Comparison of ENCODE assay signal across 8 mouse cellular contexts in the genomic region with DNA sequence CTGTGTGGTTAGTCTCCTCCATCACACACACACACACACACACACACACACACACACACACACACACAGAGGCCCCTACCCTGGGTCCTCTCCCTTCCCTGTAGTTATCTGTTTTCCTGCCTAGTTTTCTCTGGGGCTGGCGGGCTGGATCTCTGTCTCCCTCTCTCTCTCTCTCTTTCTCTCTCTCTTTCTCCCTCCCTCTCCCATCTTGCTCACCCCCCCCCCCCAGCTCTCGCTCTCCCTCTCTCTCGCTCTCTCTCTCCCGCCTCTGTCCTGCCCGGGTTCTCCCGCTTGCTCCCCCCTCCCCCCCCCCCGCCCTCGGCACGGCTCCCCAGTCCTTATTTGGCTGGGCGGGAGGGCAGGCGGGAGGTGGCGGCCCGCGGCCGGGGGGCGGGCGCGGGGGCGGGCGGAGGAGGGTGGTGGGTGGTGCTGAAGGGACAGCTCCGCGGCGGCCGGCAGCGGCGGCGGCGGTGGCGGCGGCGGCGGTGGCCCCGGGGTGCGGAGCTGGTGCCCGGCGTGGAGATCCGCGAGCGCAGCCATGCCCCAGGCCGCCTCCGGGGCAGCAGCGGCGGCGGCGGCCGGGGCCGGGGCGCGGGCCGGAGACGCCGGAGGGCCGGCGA. TPM values are rescaled to one million over a fixed set of nuclear protein-coding genes. Genes with fewer than 3 reads are reported as not detected.
DNase-seq lines count a peak whose midpoint lies in the region; ATAC-seq lines count a peak whose summit lies in the region.

Gene Kcnk3, plus strand, starts transcription at position 490 of the 620 bp plus-strand sequence.

- peak within 1 kb of the TSS; percentile 88 for H3K4me2 ChIP-seq in hindbrain, embryonic 16.5 days (ENCODE audit: low read length)
- H3K4me2 ChIP-seq in midbrain, embryonic 12.5 days (replicated peaks): peak within 1 kb of the TSS; percentile 91
- peak within 1 kb of the TSS; percentile 90 for H3K4me2 ChIP-seq in stomach, embryonic 16.5 days (ENCODE audit: low read depth, low read length)

- H3K9me3 ChIP-seq in hindbrain, embryonic 16.5 days (ENCODE audit: control insufficient read depth, low read length): no peaks in the 10 kb centered on the region
- no peaks in the 10 kb centered on the region for H3K9me3 ChIP-seq in limb, embryonic 10.5 days (replicated peaks)
- H3K9me3 ChIP-seq in midbrain, embryonic 12.5 days: no peaks in the 10 kb centered on the region
- no peaks in the 10 kb centered on the region for H3K9me3 ChIP-seq in stomach, embryonic 16.5 days (replicated peaks; ENCODE audit: control insufficient read depth, low read length)

- H3K27me3 ChIP-seq in hindbrain, embryonic 16.5 days (replicated peaks; ENCODE audit: control insufficient read depth, insufficient read depth, low read length): no peaks in the 10 kb centered on the region
- peaks cover 72% of the 10 kb centered on the region for H3K27me3 ChIP-seq in limb, embryonic 10.5 days (ENCODE audit: low read depth, poor library complexity, severe bottlenecking)
- H3K27me3 ChIP-seq in midbrain, embryonic 12.5 days: peaks cover 73% of the 10 kb centered on the region
- peaks cover 20% of the 10 kb centered on the region for H3K27me3 ChIP-seq in stomach, embryonic 16.5 days (ENCODE audit: control insufficient read depth, insufficient read depth, low read length)

- no peaks in the 10 kb centered on the region for H3K36me3 ChIP-seq in hindbrain, embryonic 16.5 days (ENCODE audit: control insufficient read depth, insufficient read depth, low read length)
- H3K36me3 ChIP-seq in limb, embryonic 10.5 days: no peaks in the 10 kb centered on the region
- H3K36me3 ChIP-seq in midbrain, embryonic 12.5 days: no peaks in the 10 kb centered on the region
- no peaks in the 10 kb centered on the region for H3K36me3 ChIP-seq in stomach, embryonic 16.5 days (ENCODE audit: control insufficient read depth, insufficient read depth, low read length)

- 0% methylated on average over 10 of the region's 54 CpGs for WGBS in hindbrain, embryonic 16.5 days
- WGBS in limb, embryonic 10.5 days: 7% methylated on average over 38 of the region's 54 CpGs
- 0% methylated on average over 10 of the region's 54 CpGs for WGBS in midbrain, embryonic 12.5 days
- WGBS in stomach, embryonic 16.5 days: 1% methylated on average over 41 of the region's 54 CpGs

- H3K4me1 ChIP-seq in hindbrain, embryonic 16.5 days (ENCODE audit: control insufficient read depth, insufficient read depth, low read depth, low read length): peaks cover 28% of the 10 kb centered on the region
- peaks cover 20% of the 10 kb centered on the region for H3K4me1 ChIP-seq in limb, embryonic 10.5 days
- H3K4me1 ChIP-seq in midbrain, embryonic 12.5 days: peaks cover 15% of the 10 kb centered on the region
- H3K4me1 ChIP-seq in stomach, embryonic 16.5 days (ENCODE audit: control insufficient read depth, insufficient read depth, low read length): peaks cover 20% of the 10 kb centered on the region; the same call in 1 of the 2 replicates

- peak within 1 kb of the TSS; percentile 73 for H3K4me3 ChIP-seq in hindbrain, embryonic 16.5 days (ENCODE audit: low read length)
- H3K4me3 ChIP-seq in limb, embryonic 10.5 days: peak within 1 kb of the TSS; percentile 55
- H3K4me3 ChIP-seq in midbrain, embryonic 12.5 days: peak within 1 kb of the TSS; percentile 57
- peak within 1 kb of the TSS; percentile 58 for H3K4me3 ChIP-seq in stomach, embryonic 16.5 days (replicated peaks; ENCODE audit: low read length)

- H3K9ac ChIP-seq in hindbrain, embryonic 16.5 days (ENCODE audit: low read depth, low read length): peak within 1 kb of the TSS; percentile 89
- peak within 1 kb of the TSS; percentile 70 for H3K9ac ChIP-seq in midbrain, embryonic 12.5 days (replicated peaks)
- H3K9ac ChIP-seq in stomach, embryonic 16.5 days (ENCODE audit: low read length): peak within 1 kb of the TSS; percentile 70

- H3K27ac ChIP-seq in hindbrain, embryonic 16.5 days (ENCODE audit: low read depth, low read length): peak within 1 kb of the TSS; percentile 83
- H3K27ac ChIP-seq in limb, embryonic 10.5 days: no peak within 1 kb of the TSS
- peak within 1 kb of the TSS; percentile 49 for H3K27ac ChIP-seq in midbrain, embryonic 12.5 days (replicated peaks)
- peak within 1 kb of the TSS; percentile 52; the same call in 1 of the 2 replicates for H3K27ac ChIP-seq in stomach, embryonic 16.5 days (ENCODE audit: low read length)

- DNase-seq in cerebellum, adult 11 months: peak; percentile 66
- DNase-seq in cerebellum, postnatal 10 days: peak; percentile 71 to 77
- DNase-seq in gastrocnemius, postnatal 10 days: peak; percentile 86
- peak; percentile 87 for DNase-seq in limb, embryonic 10.5 days (ENCODE audit: low spot score)

- no peak for ATAC-seq in cerebellum, adult (ENCODE audit: insufficient number of reproducible peaks, low FRiP score, low TSS enrichment)
- peak; percentile 78 for ATAC-seq in hindbrain, embryonic 16.5 days
- ATAC-seq in midbrain, embryonic 12.5 days (ENCODE audit: low FRiP score, low read depth): peak; percentile 57
- ATAC-seq in stomach, embryonic 16.5 days (ENCODE audit: insufficient read depth, low FRiP score): peak; percentile 84

RNA-seq across cellular contexts. Expression of gene Kcnk3, which starts in this region (rescaled TPM):
- total RNA-seq in gastrocnemius, postnatal 10 days (2021): 1 to 10 TPM; 1.2 to 1.8 TPM
- 8.0 and 10.6 TPM in 2 replicates for polyA plus RNA-seq in hindbrain, embryonic 16.5 days (2015; fragmentation: Nextera tagmentation; extraction: Ambion mirVana)
- polyA plus RNA-seq in limb, embryonic 10.5 days (2016; fragmentation: Nextera tagmentation; extraction: Ambion mirVana): 0.36 and 0.69 TPM in 2 replicates
- 0.82 and 1.3 TPM in 2 replicates for polyA plus RNA-seq in midbrain, embryonic 12.5 days (2016; fragmentation: Nextera tagmentation; extraction: Ambion mirVana)
- 6.6 and 7.0 TPM in 2 replicates for polyA plus RNA-seq in stomach, embryonic 16.5 days (2015; fragmentation: Nextera tagmentation; extraction: Ambion mirVana)

Comparison
In these comparisons a context has a peak if more than half of its experiments do, and no peak if none do; other contexts are left out.
1. Peak in DNase-seq and H3K4me3 ChIP-seq in limb, embryonic 10.5 days; RNA of the gene not detected or under 1 TPM.